Mouse (Mus musculus): Measurements from ENCODE around the gene Tbc1d10a. TPM values are rescaled to one million over a fixed set of nuclear protein-coding genes. Genes with fewer than 3 reads are reported as not detected.
A peak's percentile ranks its signal among the peaks of the same experiment; 100 is the strongest.

The Tbc1d10a gene
- 23.7 and 25.6 TPM in 2 replicates for polyA plus RNA-seq (2014; fragmentation: Nextera tagmentation; extraction: Ambion mirVana)

DNA sequence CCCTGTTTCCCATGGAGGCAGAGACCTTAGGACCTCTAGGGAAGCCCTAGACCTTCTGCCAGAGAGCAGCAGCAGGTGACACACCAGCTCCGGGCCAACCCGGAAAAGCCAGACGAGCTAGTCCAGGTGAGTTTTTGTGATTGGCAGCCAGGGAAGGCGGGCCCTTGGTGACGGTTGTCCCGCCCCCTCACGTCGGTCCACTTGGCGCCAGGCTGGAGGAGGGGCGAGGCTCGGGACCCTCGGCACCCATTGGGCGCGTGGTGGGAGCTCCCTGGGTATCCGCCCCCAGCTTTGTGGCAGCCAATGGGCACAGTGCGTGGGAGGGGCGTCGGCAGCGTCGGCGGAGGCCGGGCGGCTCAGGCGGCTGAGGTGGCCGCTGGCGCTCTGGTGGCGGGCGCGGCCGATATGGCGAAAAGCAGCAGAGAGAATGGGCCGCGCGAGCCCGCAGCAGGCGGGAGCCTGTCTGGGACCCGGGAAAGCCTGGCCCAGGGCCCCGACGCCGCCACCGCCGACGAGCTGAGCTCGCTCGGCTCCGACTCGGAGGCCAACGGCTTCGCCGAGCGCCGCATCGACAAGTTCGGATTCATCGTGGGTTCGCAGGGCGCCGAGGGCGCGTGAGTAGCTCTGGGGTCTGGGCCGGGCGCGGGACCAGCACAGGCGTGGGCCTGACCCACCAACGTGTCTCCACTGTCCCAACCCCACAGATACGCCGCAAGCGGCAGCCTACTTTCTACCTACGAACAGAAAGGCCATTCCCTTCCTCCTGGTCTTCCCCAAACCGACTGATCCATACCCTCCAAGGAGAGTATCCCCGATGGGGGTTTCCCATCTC is at the start of gene Tbc1d10a:
Gene Tbc1d10a (plus strand): TSS at position 304 of the 832 bp plus-strand sequence.
- Histone ChIP-seq H3K4me1 (replicated peaks; ENCODE audit: control insufficient read depth, insufficient read depth, low read length) (peaks cover 14% of the 10 kb centered on the region), H3K27ac (peak within 1 kb of the TSS; percentile 47), H3K9ac (peak within 1 kb of the TSS; percentile 87), H3K9me3 (ENCODE audit: control insufficient read depth, low read length) (no peaks in the 10 kb centered on the region), H3K4me2 (replicated peaks) (peak within 1 kb of the TSS; percentile 87), H3K4me3 (replicated peaks; ENCODE audit: low read length) (peak within 1 kb of the TSS; percentile 80), H3K36me3 (replicated peaks; ENCODE audit: control insufficient read depth, insufficient read depth) (peaks cover 22% of the 10 kb centered on the region), H3K27me3 (ENCODE audit: control insufficient read depth, insufficient read depth, low read length) (no peaks in the 10 kb centered on the region)
- peak; percentile 99 for ATAC-seq (ENCODE audit: low FRiP score)
- DNase-seq (ENCODE audit: low spot score) = peak; percentile 95
- under 1% methylated on average over 68 of the region's 71 CpGs for WGBS

- WGBS = 57% methylated on average over 2 of the region's 2 CpGs
- H3K4me2 ChIP-seq (replicated peaks) = no peak overlapping the region
- no peak overlapping the region for H3K9ac ChIP-seq
- DNase-seq (ENCODE audit: low spot score) = no peak
- peaks cover 68% of the 10 kb centered on the region for H3K36me3 ChIP-seq (replicated peaks; ENCODE audit: control insufficient read depth, insufficient read depth)
- ATAC-seq (ENCODE audit: low FRiP score) = no peak
- H3K9me3 ChIP-seq (ENCODE audit: control insufficient read depth, low read length) = no peaks in the 10 kb centered on the region
- H3K27ac ChIP-seq = no peak overlapping the region
- no peak overlapping the region for H3K4me3 ChIP-seq (replicated peaks; ENCODE audit: low read length)
- no peaks in the 10 kb centered on the region for H3K27me3 ChIP-seq (ENCODE audit: control insufficient read depth, insufficient read depth, low read length)
- peaks cover 17% of the 10 kb centered on the region for H3K4me1 ChIP-seq (replicated peaks; ENCODE audit: control insufficient read depth, insufficient read depth, low read length)
Observed at GRCm38 (mm10) chr11:4138964-4139363, 47.6 kb upstream of the Tbc1d10a start.

DNA sequence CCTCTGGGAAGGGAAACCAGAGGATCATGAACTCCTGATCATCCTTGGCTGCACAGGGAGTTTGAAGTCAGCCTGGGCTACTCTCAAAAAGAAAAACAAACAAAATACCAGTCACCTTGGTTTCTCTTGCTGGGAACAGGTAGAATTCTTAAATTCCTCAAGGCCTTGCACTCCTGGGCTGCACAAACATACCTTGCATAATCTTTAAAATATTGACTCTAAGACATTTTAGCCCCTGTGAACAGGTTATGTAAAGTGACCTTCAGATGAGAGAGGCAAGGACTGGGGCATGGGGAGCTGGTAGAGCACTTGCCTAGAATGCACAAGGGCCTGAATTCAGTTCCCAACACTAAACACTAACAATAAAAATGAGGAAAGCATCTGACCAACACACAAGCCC is 45.1 kb upstream of the Tbc1d10a start:
- Histone ChIP-seq H3K4me3 (replicated peaks; ENCODE audit: low read length) (no peak overlapping the region), H3K4me2 (replicated peaks) (no peak overlapping the region), H3K27ac (no peak overlapping the region), H3K9me3 (ENCODE audit: control insufficient read depth, low read length) (no peaks in the 10 kb centered on the region), H3K9ac (no peak overlapping the region), H3K4me1 (replicated peaks; ENCODE audit: control insufficient read depth, insufficient read depth, low read length) (peaks cover 8% of the 10 kb centered on the region), H3K27me3 (ENCODE audit: control insufficient read depth, insufficient read depth, low read length) (no peaks in the 10 kb centered on the region), H3K36me3 (replicated peaks; ENCODE audit: control insufficient read depth, insufficient read depth) (peaks cover 74% of the 10 kb centered on the region)
- DNase-seq (ENCODE audit: low spot score) = no peak
- ATAC-seq (ENCODE audit: low FRiP score) = no peak

GRCm38 (mm10) chr11:4142352-4142751 is 44.2 kb upstream of the Tbc1d10a start:
- Histone ChIP-seq H3K27ac (no peak overlapping the region), H3K4me3 (replicated peaks; ENCODE audit: low read length) (no peak overlapping the region), H3K27me3 (ENCODE audit: control insufficient read depth, insufficient read depth, low read length) (no peaks in the 10 kb centered on the region), H3K4me2 (replicated peaks) (no peak overlapping the region), H3K36me3 (replicated peaks; ENCODE audit: control insufficient read depth, insufficient read depth) (peaks cover 72% of the 10 kb centered on the region), H3K4me1 (replicated peaks; ENCODE audit: control insufficient read depth, insufficient read depth, low read length) (no peaks in the 10 kb centered on the region; the same call in 1 of the 2 replicates), H3K9ac (no peak overlapping the region), H3K9me3 (ENCODE audit: control insufficient read depth, low read length) (no peaks in the 10 kb centered on the region)
- DNase-seq (ENCODE audit: low spot score) (no peak), ATAC-seq (ENCODE audit: low FRiP score) (no peak)
- WGBS = 84% methylated on average over 4 of the region's 4 CpGs

DNA sequence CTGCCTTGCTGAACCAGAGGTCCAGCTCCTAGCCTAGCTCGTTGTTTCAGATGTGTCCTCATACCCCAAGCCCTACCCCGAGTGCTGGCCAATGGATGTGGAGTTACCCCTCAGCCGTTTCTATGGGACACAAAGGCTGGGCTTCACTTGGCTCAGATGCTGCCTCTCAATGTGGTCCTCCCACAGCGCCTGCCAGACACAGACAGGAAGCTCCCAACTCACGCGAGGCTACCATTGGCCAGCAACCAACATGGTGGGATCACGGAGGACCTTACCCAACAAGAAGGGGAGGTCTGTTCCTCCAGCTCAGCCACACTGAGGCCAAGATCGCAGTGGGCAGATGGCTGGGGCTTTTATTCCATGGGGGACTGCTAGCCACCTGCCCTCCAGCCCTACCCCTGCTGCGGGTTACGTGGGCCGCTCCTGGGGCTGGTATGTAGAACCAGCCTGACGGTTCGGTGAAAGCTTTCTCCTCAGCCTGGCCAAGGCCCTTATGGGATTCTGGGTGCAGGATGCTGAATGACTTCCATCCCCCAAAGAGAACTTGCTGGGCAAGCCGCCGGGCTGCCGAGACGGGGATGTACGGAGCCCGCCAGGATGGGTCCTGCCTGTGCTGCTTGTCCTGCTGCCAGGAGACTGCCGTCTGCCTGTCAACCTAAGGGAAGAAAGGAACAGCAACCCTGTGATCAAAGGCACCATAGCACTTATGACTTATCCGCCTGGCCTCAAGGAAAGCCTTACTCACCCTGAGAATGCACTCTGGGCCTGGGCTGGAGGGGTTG is 43.1 kb upstream of the Tbc1d10a start:
- ATAC-seq (ENCODE audit: low FRiP score) (no peak), DNase-seq (ENCODE audit: low spot score) (no peak)
- WGBS = 88% methylated on average over 21 of the region's 21 CpGs
- Histone ChIP-seq H3K27ac (no peak overlapping the region), H3K9ac (no peak overlapping the region), H3K4me2 (replicated peaks) (no peak overlapping the region), H3K36me3 (replicated peaks; ENCODE audit: control insufficient read depth, insufficient read depth) (peaks cover 69% of the 10 kb centered on the region), H3K9me3 (ENCODE audit: control insufficient read depth, low read length) (no peaks in the 10 kb centered on the region), H3K4me1 (replicated peaks; ENCODE audit: control insufficient read depth, insufficient read depth, low read length) (no peaks in the 10 kb centered on the region), H3K27me3 (ENCODE audit: control insufficient read depth, insufficient read depth, low read length) (no peaks in the 10 kb centered on the region), H3K4me3 (replicated peaks; ENCODE audit: low read length) (no peak overlapping the region)

DNA sequence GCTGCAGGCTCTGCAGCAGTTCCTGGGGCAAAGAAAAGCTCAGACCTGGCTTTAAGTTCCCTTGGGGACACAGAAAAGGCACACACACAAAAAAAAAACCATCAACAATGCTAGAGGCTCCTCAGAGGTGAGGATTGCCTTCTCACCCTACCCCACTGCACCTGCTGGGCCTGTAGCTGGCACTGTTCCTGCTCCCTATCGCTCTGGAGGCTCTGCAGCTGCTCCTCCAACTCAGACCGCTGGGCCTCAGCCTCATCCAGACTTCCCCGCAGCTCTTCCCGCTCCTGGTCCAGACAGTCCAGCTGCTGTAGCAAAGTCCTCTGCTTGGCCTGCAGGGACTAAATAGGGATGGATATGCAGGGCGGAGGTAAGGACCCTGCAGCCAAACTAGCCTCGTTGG is 40.2 kb upstream of the Tbc1d10a start:
- H3K4me2 ChIP-seq (replicated peaks) = no peak overlapping the region
- no peaks in the 10 kb centered on the region for H3K9me3 ChIP-seq (ENCODE audit: control insufficient read depth, low read length)
- ATAC-seq (ENCODE audit: low FRiP score) = no peak
- no peak for DNase-seq (ENCODE audit: low spot score)
- WGBS = 82% methylated on average over 6 of the region's 6 CpGs
- no peak overlapping the region for H3K9ac ChIP-seq
- peaks cover 40% of the 10 kb centered on the region for H3K36me3 ChIP-seq (replicated peaks; ENCODE audit: control insufficient read depth, insufficient read depth)
- no peaks in the 10 kb centered on the region for H3K4me1 ChIP-seq (replicated peaks; ENCODE audit: control insufficient read depth, insufficient read depth, low read length)
- H3K4me3 ChIP-seq (replicated peaks; ENCODE audit: low read length) = no peak overlapping the region
- H3K27ac ChIP-seq = no peak overlapping the region
- H3K27me3 ChIP-seq (ENCODE audit: control insufficient read depth, insufficient read depth, low read length) = no peaks in the 10 kb centered on the region

DNA sequence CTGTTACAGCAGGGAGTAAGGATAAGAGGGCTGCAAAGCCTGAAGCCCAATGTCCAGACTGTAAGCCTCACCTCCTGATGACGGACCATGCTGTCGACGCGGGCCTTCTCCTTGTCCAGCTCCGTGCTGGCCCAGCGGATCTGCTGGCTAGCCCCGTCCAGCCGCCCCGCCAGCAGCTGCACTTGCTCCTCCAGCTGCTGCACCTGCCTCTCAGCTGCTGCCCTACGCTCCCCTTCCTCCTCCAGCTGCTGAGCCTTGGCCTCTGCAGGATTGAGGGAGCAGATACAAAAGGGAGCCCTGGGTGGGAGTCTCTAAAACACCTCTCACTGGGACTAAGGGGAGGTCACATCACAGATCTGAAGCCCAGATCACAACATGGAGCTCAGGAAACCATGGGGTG is 39.5 kb upstream of the Tbc1d10a start:
- no peak overlapping the region for H3K4me3 ChIP-seq (replicated peaks; ENCODE audit: low read length)
- no peak overlapping the region for H3K9ac ChIP-seq
- no peak for DNase-seq (ENCODE audit: low spot score)
- H3K36me3 ChIP-seq (replicated peaks; ENCODE audit: control insufficient read depth, insufficient read depth) = peaks cover 33% of the 10 kb centered on the region
- WGBS = 86% methylated on average over 10 of the region's 10 CpGs
- no peak overlapping the region for H3K27ac ChIP-seq
- H3K27me3 ChIP-seq (ENCODE audit: control insufficient read depth, insufficient read depth, low read length) = no peaks in the 10 kb centered on the region
- ATAC-seq (ENCODE audit: low FRiP score) = no peak
- H3K4me1 ChIP-seq (replicated peaks; ENCODE audit: control insufficient read depth, insufficient read depth, low read length) = no peaks in the 10 kb centered on the region
- no peaks in the 10 kb centered on the region for H3K9me3 ChIP-seq (ENCODE audit: control insufficient read depth, low read length)
- H3K4me2 ChIP-seq (replicated peaks) = no peak overlapping the region

GRCm38 (mm10) chr11:4148120-4148519 is 38.5 kb upstream of the Tbc1d10a start:
- H3K27me3 ChIP-seq (ENCODE audit: control insufficient read depth, insufficient read depth, low read length) = no peaks in the 10 kb centered on the region
- no peak overlapping the region for H3K27ac ChIP-seq
- ATAC-seq (ENCODE audit: low FRiP score) (no peak), DNase-seq (ENCODE audit: low spot score) (no peak)
- no peak overlapping the region for H3K9ac ChIP-seq
- no peak overlapping the region for H3K4me2 ChIP-seq (replicated peaks)
- H3K36me3 ChIP-seq (replicated peaks; ENCODE audit: control insufficient read depth, insufficient read depth) = peaks cover 23% of the 10 kb centered on the region
- no peaks in the 10 kb centered on the region for H3K4me1 ChIP-seq (replicated peaks; ENCODE audit: control insufficient read depth, insufficient read depth, low read length)
- no peak overlapping the region for H3K4me3 ChIP-seq (replicated peaks; ENCODE audit: low read length)
- no peaks in the 10 kb centered on the region for H3K9me3 ChIP-seq (ENCODE audit: control insufficient read depth, low read length)
- WGBS = 89% methylated on average over 5 of the region's 5 CpGs

DNA sequence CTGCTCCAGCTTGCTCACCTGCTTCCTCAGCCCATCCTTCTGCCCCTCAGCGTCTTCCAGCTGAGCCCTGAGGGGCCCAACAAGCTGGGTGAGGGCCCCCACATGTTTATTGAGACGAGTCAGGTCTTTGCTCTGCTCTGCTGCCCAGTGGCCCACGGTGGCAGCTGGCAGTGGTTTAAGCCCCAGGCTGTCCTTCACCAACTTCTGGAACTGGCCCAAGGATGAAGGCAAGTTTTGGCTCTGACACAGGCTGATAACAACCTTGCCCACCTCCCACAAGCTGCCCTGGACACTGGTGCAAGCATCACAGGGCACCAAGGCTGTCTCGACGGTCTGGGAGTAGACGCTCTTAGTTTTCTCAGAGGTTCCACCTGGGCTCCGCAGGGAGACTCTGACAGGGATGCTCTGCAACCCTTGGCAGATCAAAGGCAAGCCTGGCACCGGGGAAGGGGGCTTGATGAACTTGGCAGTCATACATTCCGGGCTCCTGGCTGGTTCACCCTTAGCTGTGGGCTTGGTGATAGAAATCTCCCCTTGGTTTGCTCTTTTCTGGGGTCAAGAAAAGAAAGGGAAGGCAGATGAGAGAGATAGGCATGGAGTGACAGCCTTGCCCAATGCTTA is 37.9 kb upstream of the Tbc1d10a start:
- H3K9ac ChIP-seq = no peak overlapping the region
- 87% methylated on average over 9 of the region's 9 CpGs for WGBS

More for the DNA sequence above, 37.9 kb upstream of the Tbc1d10a start:
- ATAC-seq (ENCODE audit: low FRiP score) (no peak), DNase-seq (ENCODE audit: low spot score) (no peak)
- no peak overlapping the region for H3K4me2 ChIP-seq (replicated peaks)
- peaks cover 18% of the 10 kb centered on the region for H3K36me3 ChIP-seq (replicated peaks; ENCODE audit: control insufficient read depth, insufficient read depth)
- no peak overlapping the region for H3K4me3 ChIP-seq (replicated peaks; ENCODE audit: low read length)
- no peaks in the 10 kb centered on the region for H3K27me3 ChIP-seq (ENCODE audit: control insufficient read depth, insufficient read depth, low read length)
- no peaks in the 10 kb centered on the region for H3K9me3 ChIP-seq (ENCODE audit: control insufficient read depth, low read length)
- H3K4me1 ChIP-seq (replicated peaks; ENCODE audit: control insufficient read depth, insufficient read depth, low read length) = no peaks in the 10 kb centered on the region
- no peak overlapping the region for H3K27ac ChIP-seq
